Mouse (Mus musculus) stomach, embryonic 14.5 days (tissue): Measurements from ENCODE around the gene Gli2. TPM values are rescaled to one million over a fixed set of nuclear protein-coding genes. Genes with fewer than 3 reads are reported as not detected.

ENCODE experiments used
- ATAC-seq: fragments of 200-750 bp; cut with Nextera tagmentation; 2 replicates; pipeline ENCODE4 v1.8.0; 2017; ENCODE audit warnings: low read depth, moderate TSS enrichment; ENCODE audit not compliant: insufficient number of reproducible peaks, insufficient read depth, low FRiP score
- H3K27ac ChIP-seq: fragments of 300-500 bp; sonication (generic); 2 replicates; pipeline ENCODE4 v1.5.1; 2014; ENCODE audit warnings: mild to moderate bottlenecking, low read length, moderate library complexity, mixed read lengths
- H3K27me3 ChIP-seq: fragments of 300-500 bp; sonication (generic); 2 replicates; pipeline ENCODE4 v1.6.1; 2014; ENCODE audit warnings: low read length, control low read depth, mixed read lengths; ENCODE audit not compliant: control insufficient read depth, insufficient read depth
- H3K36me3 ChIP-seq: fragments of 300-500 bp; sonication (generic); 2 replicates; pipeline ENCODE4 v1.6.1; 2014; ENCODE audit warnings: mild to moderate bottlenecking, control low read depth, low read length, moderate library complexity, mixed read lengths; ENCODE audit not compliant: control insufficient read depth, insufficient read depth
- H3K4me1 ChIP-seq: fragments of 300-500 bp; sonication (generic); 2 replicates; pipeline ENCODE4 v1.6.1; 2014; ENCODE audit warnings: low read length, control low read depth, mixed read lengths; ENCODE audit not compliant: control insufficient read depth, insufficient read depth
- H3K4me2 ChIP-seq: fragments of 300-500 bp; sonication (generic); replicated peaks from 2 replicates; pipeline ENCODE4 v1.6.1; 2014; ENCODE audit warnings: low read depth, low read length, control low read depth
- H3K4me3 ChIP-seq: fragments of 300-500 bp; sonication (generic); 2 replicates; pipeline ENCODE4 v1.5.1; 2014; ENCODE audit warnings: low read depth, low read length, control low read depth
- H3K9ac ChIP-seq: fragments of 300-500 bp; sonication (generic); replicated peaks from 2 replicates; pipeline ENCODE4 v1.6.1; 2014; ENCODE audit warnings: low read depth, mild to moderate bottlenecking, control low read depth, low read length, moderate library complexity, mixed read lengths
- H3K9me3 ChIP-seq: fragments of 300-500 bp; sonication (generic); 2 replicates; pipeline ENCODE4 v1.6.1; 2016; ENCODE audit warnings: low read depth, low read length, control low read depth; ENCODE audit not compliant: control insufficient read depth
- WGBS: fragments of 180-500 bp; shearing (Covaris S2); extraction: QIAGEN DNeasy Blood & Tissue Kit; methylation state at CpG from one replicate; pipeline ENCODE4 v1.1.7; 2014; 5-methylcytosine and 5-hydroxymethylcytosine counted together
- polyA plus RNA-seq: library from polyadenylated mRNA; unstranded; fragments of >200 nt; fragmentation: Nextera tagmentation; extraction: Ambion mirVana; gene quantifications from 2 replicates; pipeline ENCODE4 v1.2.1, GENCODE M21; 2014

Gene Gli2
- polyA plus RNA-seq, 1 experiment from 2014 or later, result 18.5 TPM

DNA sequence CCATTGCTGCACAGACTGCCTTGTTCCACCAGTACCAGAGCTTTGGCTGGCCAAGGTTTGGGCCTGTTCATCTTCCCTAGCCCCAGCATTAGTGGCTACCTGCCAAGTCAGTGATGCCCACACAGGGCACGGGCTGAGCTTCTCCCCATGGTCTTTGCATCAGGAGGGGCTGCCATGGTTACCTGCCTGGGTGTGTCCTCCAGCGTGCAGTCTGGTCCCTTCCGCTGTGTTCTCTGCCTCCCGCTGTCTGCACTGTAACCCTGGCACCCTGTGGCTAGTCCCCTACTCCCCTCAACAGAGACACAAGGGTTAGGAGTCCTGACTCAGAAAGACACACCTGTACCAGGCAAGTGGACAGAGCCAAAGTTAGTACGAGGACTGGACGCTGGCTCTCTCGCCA lies 24.5 kb upstream of the Gli2 start:
- Histone ChIP-seq H3K4me3 (no peak overlapping the region), H3K27me3 (no peaks in the 10 kb centered on the region)

DNA sequence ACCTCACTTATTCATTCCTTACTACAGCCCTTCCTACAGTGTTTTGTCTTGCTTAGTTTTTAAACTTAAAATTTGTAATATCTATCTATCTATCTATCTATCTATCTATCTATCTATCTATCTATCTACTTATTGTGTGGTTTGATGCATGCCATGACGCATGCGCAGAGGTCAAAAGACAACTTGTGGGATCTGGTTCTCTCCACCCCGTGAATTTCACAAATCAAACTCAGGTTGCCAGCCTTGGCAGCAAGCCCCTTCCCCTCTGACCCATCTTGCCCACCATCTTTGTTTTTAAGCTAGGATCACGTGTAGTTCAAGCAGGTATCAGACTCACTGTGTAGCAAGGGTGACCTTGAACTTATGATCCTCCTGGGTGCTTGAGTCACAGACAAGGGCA lies 22.9 kb upstream of the Gli2 start:
- H3K27me3 ChIP-seq, result no peaks in the 10 kb centered on the region
- no peaks in the 10 kb centered on the region for H3K9me3 ChIP-seq
- H3K36me3 ChIP-seq, result no peaks in the 10 kb centered on the region
- no peak overlapping the region for H3K27ac ChIP-seq
- ATAC-seq, result no peak
- WGBS, result 82% methylated on average over 4 of the region's 4 CpGs
- H3K4me2 ChIP-seq, result no peak overlapping the region
- H3K4me1 ChIP-seq, result 0 out of 2 replicates have a peak, but pooled peaks cover 3% of the 10 kb centered on the region
- no peak overlapping the region for H3K9ac ChIP-seq
- no peak overlapping the region for H3K4me3 ChIP-seq

More for the DNA sequence above, 24.5 kb upstream of the Gli2 start:
- Histone ChIP-seq H3K9me3 (no peaks in the 10 kb centered on the region), H3K36me3 (no peaks in the 10 kb centered on the region), H3K4me1 (0 out of 2 replicates have a peak, but pooled peaks cover 5% of the 10 kb centered on the region), H3K9ac (no peak overlapping the region), H3K27ac (no peak overlapping the region), H3K4me2 (no peak overlapping the region)
- no peak for ATAC-seq
- 82% methylated on average over 7 of the region's 7 CpGs for WGBS

DNA sequence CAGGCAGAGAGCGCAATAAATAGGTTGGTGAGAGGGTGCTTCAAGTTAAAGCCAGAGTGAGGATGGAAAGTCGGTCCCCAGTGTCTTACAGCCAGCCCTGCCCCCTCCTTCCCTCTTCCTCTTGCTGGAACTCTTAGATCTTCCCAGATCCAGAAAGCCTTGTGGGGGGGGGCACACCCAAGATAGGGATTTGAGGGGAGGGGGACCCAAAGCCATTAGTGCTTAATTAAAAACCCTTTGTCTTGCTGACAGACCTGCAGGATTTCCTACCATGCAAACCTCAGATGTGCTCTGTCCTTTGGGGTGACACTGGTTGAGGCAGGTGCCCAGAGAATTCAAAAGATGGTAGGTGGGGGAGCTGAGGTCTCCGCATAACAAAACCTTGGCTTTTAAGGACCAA lies 22.5 kb upstream of the Gli2 start:
- H3K27ac ChIP-seq, result no peak overlapping the region
- H3K4me3 ChIP-seq, result no peak overlapping the region
- 0 out of 2 replicates have a peak, but pooled peaks cover 3% of the 10 kb centered on the region for H3K4me1 ChIP-seq
- no peaks in the 10 kb centered on the region for H3K9me3 ChIP-seq
- no peaks in the 10 kb centered on the region for H3K36me3 ChIP-seq
- H3K4me2 ChIP-seq, result no peak overlapping the region
- no peaks in the 10 kb centered on the region for H3K27me3 ChIP-seq
- no peak overlapping the region for H3K9ac ChIP-seq
- 48% methylated on average over 3 of the region's 3 CpGs for WGBS
- no peak for ATAC-seq

DNA sequence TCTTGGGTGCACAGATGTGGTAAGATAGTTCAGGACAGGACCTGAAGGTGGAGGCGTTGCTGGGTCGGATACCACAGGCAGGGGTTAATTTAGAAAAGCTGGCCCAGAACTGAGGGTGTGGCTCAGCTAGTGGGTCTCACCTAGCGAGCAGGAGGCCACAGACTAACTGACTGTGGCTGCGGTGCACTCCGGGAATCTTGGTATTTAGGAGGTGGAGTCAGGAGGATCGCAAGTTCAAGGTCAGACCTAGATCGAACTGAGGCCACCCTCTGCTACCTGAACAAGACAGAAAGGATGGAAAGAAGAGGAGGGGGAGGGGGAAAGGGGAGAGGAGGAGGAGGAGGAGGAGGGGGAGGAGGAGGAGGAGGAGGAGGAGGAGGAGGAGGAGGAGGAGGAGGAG lies 22.1 kb upstream of the Gli2 start:
- no peak overlapping the region for H3K4me2 ChIP-seq
- no peak overlapping the region for H3K27ac ChIP-seq
- H3K4me3 ChIP-seq, result no peak overlapping the region
- H3K4me1 ChIP-seq, result 0 out of 2 replicates have a peak, but pooled peaks cover 3% of the 10 kb centered on the region
- no peaks in the 10 kb centered on the region for H3K36me3 ChIP-seq
- WGBS, result 39% methylated on average over 7 of the region's 7 CpGs
- ATAC-seq, result no peak
- H3K27me3 ChIP-seq, result no peaks in the 10 kb centered on the region
- H3K9me3 ChIP-seq, result no peaks in the 10 kb centered on the region
- H3K9ac ChIP-seq, result no peak overlapping the region

DNA sequence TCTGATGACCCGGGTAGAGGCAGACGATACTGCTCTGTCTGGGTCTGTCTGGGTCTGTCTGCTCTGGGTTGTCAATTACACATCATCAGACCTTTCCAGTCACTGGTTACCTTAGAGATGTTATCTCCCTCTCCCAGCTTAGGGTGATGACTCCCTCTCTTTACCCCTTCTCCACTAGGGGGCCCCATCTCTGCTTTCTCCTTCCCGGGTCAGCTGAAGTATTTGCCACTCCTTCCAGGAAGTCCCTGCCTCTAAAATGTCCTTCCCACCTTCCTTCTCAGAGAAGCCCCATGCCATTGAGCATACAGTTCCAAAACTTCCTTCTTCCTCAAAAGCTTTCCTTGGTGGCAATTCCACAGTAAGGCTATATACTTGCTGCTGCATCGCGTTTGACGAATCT lies 21.5 kb upstream of the Gli2 start:
- H3K9ac ChIP-seq, result no peak overlapping the region

DNA sequence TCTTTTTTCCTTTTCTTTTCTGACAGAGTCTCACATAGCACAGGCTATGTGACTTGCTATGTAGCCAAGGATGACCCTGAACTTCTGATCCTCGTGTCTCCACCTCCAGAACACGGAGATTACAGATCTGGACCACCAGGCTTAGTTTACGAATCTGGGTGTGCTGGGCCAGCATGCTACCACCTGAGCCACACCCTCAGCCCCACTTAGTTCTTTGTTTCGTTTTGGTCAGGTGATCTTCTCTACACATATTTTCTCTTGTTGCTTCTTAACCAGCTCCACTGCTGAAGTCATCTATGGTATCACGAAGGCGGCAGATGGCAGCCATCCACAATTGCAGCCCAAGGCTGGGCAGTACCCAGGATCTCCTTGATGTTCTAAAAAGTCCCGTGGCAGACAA lies 20.5 kb upstream of the Gli2 start:
- H3K9me3 ChIP-seq, result no peaks in the 10 kb centered on the region
- H3K36me3 ChIP-seq, result no peaks in the 10 kb centered on the region
- H3K27me3 ChIP-seq, result no peaks in the 10 kb centered on the region
- no peak overlapping the region for H3K4me3 ChIP-seq
- no peak overlapping the region for H3K9ac ChIP-seq
- no peak overlapping the region for H3K4me2 ChIP-seq
- H3K27ac ChIP-seq, result no peak overlapping the region
- no peak for ATAC-seq
- 86% methylated on average over 7 of the region's 7 CpGs for WGBS
- 0 out of 2 replicates have a peak, but pooled peaks cover 3% of the 10 kb centered on the region for H3K4me1 ChIP-seq

More for the DNA sequence above, 21.5 kb upstream of the Gli2 start:
- Histone ChIP-seq H3K4me2 (no peak overlapping the region), H3K27me3 (no peaks in the 10 kb centered on the region), H3K27ac (no peak overlapping the region), H3K4me1 (0 out of 2 replicates have a peak, but pooled peaks cover 3% of the 10 kb centered on the region), H3K36me3 (no peaks in the 10 kb centered on the region), H3K9me3 (no peaks in the 10 kb centered on the region), H3K4me3 (no peak overlapping the region)
- WGBS, result 60% methylated on average over 6 of the region's 6 CpGs
- ATAC-seq, result no peak

DNA sequence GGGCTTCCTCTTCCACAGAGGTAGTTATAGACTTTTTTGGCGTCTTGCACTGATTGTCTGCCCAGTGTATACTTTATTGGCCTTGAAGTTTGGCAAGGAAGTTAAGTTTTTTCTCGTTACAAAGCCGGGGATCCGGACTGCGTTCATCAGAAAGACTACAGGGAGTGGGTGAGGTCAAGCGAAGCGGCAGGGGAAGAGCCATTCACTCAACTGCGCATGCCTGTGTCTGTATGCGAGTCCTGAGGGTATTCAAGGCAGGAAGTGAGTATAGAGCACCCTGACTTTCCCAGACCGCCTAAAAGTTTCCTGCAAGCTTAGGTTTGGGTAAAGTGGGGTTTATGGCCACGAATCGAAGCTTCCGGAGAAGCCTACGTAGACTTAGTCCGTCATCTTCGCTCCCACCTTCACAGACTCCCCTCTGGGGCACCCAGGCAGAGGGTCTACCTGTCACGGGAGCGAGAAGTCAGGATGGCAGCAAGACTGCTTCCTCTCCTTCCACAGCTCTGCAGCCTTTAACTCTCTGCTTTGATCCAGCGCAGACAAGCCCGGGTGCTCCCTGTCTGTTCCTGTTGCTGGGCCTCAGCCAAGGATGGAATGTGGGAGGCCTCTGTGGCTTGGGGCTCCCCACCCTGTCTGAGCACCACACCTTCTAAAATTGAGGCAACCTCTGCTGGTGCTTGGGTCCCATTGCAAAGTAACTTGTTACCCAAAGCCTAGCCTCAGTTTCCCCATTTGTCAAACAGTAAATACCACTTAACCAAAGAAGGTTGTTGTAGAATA lies 11.7 kb upstream of the Gli2 start:
- no peaks in the 10 kb centered on the region for H3K9me3 ChIP-seq
- no peaks in the 10 kb centered on the region for H3K27me3 ChIP-seq
- no peak overlapping the region for H3K4me2 ChIP-seq
- 0 out of 2 replicates have a peak, but pooled peaks cover 3% of the 10 kb centered on the region for H3K4me1 ChIP-seq
- H3K4me3 ChIP-seq, result no peak overlapping the region
- no peak overlapping the region for H3K27ac ChIP-seq
- no peaks in the 10 kb centered on the region for H3K36me3 ChIP-seq
- no peak overlapping the region for H3K9ac ChIP-seq
- ATAC-seq, result no peak
- 66% methylated on average over 20 of the region's 20 CpGs for WGBS

DNA sequence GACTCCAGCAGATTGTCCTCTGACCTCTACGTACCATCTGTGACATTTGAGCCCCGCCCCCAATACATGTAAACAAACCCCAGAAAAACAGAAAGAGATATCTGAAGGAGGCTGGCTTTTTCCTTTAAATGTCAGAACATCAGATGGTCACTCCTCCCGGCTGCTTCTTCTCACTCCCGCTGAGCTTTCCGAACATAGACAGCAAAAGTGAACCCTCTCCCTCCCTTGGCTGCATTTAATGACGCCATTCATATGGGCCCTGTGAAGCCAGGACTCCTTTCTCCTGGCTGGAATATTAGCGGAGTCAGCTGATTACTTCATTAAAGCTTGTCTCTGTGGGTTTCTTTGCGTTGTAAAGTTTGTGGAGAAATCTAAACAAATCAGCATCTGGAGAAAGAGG lies 3.1 kb upstream of the Gli2 start:
- Histone ChIP-seq H3K4me1 (peaks cover under 1% of the 10 kb centered on the region; the same call in 1 of the 2 replicates), H3K4me2 (no peak overlapping the region), H3K9me3 (no peaks in the 10 kb centered on the region), H3K9ac (no peak overlapping the region), H3K27ac (no peak overlapping the region), H3K36me3 (no peaks in the 10 kb centered on the region), H3K27me3 (no peaks in the 10 kb centered on the region), H3K4me3 (no peak overlapping the region)
- 35% methylated on average over 8 of the region's 8 CpGs for WGBS
- no peak for ATAC-seq
